Mouse (Mus musculus) spleen, postnatal 14 days (tissue): ENCODE measurements around the gene Tmigd3.
"Not testable (repeated sequence)": the region's sequence is repeated elsewhere in the genome, so short reads cannot be mapped to it uniquely, and the experiment has no call there.

Experiments
- DNase-seq, 2 experiments: peaks; one replicate each; pipeline ENCODE4 v3.0.0; 2021 to 2022; ENCODE audit warnings: low spot score in 2 of 2

Gene Tmigd3

DNA sequence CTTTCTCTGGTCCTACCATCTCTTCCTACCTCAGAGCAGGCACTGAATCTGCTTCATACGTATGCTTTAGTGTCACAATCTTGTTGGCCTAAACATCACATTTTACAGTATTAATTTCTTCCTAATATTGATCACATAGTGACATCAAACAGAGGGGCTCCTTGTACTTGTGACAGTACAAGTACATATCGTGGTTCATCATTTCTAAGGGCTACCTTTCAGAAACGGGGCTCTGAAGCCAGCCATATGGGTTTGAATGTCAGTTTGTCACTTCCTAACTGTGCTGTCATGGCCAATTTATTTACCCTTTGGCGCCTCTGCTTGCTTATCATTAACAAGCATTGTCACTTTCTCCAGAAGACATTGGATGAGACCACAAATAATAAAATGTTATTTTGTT, 30.8 kb downstream of the Tmigd3 start:
- no peak for DNase-seq

GRCm38 (mm10) chr3:105904213-105904612, 33.5 kb downstream of the Tmigd3 start:
- no peak for DNase-seq

- DNase-seq = no peak
These were observed 34.0 kb downstream of the Tmigd3 start for GRCm38 (mm10) chr3:105904721-105905120.

DNA sequence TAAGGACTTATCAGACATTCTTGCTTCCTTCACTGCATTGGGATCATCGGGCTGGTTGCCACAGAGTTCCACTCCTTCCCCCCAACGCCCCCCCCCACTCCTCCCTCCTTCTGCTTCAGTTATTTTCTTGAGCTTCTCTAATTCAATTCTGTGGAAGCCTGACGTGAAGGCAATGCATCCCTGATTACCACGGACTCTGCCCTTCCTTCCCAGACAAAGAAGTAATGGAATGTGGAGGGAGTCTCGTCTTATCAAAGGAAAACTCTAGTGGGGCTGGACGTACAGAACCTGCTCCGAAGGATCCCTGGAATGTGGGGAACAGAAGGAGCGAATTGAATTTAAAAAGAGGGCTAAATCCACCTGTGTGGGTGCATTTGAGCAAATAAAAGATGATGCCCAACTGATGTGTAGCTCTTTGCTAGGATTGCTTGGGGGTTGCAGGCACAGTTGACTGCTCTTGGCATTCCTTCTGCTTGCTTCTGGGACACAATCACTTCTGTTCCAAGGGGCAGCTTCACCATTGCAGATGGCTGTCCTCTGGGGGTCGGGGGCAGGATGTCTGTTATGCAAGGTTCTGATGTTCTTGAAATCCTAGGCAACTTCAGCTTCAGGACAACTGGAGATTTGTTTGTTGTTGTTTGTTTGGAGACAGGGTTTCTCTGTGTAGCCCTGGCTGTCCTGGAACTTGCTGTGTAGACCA, 37.4 kb downstream of the Tmigd3 start:
- no peak for DNase-seq

DNA sequence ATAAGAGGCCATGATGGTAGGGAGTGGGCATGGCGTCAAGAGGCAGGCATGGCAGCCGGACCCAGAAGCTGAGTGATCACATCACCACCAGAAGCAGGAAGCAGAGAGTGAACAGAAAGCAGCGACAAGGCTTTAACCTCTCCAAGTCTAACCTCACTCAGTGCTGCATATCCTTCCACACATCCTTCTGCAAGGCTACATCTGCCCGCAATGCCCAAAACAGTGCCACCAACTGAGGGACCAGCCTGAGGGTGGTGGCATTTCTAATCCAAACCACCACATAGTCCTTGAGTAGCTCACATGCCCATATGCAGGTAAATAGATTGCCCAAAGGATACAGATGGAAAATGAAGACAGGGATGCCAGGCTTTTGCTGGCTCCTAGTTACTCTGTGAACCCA, 38.3 kb downstream of the Tmigd3 start:
- no peak for DNase-seq

GRCm38 (mm10) chr3:105910519-105911190, 40.0 kb downstream of the Tmigd3 start:
- no peak for DNase-seq

DNA sequence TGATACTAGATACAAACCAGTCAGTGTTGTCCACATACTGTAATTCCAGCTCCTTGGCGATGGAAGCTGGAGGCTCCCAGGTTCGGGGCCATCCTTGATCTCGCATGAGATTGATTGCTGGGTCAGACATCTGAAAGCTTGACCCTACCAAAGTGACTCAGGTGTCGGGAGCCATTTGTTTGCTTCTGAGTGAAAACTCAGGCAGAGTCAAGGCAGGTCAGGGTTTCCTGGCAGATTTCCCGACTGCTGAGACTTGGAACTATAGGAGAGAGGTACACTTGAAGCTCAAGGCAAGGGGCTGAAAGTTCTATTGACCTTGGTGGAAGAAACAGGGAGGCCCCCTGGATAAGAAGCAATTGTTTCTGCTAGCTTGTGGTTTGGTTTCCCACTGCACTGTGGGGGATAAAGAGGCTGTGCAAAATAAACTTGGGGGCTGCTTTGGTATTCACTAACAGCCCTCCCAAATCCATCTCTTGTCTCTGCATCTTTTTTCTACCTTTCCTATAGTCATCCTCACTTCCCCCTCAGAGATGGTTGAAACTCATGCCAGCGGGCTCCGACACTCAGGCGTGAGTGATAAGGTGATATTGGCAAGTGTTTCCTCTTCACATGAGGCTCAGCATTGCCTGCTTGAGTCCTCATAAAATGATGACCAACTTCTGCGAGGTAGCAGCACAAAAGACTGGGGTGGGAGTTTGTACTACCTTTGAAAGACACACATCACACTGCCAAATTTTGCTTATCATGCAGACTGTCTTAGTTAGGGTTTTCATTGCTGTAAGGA, 41.6 kb downstream of the Tmigd3 start:
- DNase-seq = no peak

DNA sequence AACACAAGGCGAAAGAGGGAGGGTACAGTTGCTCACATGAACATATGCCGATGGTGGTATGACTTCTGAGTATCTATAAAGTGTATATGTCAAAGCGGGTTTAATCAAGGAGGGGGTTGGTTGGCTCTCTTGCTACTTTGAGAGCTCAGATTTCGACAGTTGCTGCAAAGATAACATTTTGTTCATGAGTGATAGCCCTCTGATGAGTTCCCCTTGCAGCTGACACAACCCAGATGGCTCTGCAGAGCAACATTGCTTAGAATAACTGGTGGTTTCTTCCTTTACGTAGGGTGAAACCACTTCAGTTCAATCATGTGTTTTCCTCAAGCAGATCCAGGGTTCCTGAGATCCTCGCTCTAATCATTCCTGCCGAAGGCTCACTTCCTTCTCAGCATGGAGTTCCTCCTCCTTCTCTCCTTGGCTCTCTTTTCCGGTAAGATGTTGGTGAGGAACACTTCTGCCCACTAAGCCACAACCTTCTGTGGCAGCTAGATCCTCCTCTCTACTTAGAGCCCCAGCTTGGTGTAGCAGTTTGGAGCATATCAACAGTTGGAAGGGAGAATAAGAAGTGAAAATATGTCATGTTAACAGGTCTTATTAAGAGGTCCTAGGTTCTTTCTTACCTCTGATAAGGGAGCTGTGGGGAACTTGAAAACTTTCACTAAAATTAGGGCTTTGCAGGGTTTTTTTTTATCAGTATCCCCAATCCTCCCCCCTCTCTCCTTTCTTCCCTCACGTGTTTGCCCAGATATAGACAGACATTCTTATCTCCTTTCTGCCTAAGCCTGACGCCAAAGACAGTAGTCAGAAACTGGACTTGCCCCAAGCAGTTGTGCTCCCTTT, 43.4 kb downstream of the Tmigd3 start:
- DNase-seq = no peak

- DNase-seq = no peak
These were observed 44.6 kb downstream of the Tmigd3 start for GRCm38 (mm10) chr3:105915281-105915680.

DNA sequence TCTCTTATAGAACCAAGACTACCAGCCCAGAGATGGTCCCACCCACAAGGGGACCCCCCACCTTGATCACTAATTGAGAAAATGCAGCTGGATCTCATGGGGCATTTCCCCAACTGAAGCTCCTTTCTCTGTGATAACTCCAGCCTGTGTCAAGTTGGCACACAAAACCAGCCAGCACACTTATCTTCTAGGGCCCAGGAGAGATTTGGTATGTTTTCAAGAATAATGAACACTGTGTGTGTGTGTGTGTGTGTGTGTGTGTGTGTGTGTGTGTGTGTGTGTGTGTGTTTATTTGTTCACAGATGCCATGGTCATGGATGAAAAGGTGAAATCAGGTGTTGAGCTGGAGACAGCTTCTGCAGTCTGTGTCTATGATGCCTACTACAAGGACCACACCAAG, 45.8 kb downstream of the Tmigd3 start:
- DNase-seq = not testable (repeated sequence)

- DNase-seq = no peak
These were observed 47.1 kb downstream of the Tmigd3 start for GRCm38 (mm10) chr3:105917656-105918354.

DNA sequence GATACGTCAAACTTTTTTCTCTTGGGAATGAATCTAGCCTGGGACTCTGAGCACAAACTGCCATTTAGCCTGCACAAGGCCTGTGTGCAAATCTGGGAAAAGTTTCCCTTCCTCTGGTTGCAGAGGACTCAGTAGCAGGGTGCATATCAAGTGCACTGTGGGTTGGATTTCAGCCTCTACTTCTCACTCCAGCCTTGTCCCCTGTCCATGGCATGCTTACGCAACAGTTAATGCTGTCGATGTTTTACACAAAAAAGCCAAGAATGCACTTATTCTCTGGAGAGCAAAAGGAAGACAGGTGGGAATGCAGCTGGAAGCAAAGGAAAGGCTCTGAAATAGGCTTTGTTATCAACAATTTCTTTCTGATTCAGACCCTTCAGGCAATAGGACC, 47.6 kb downstream of the Tmigd3 start:
- DNase-seq = no peak

GRCm38 (mm10) chr3:105920743-105921142, 50.0 kb downstream of the Tmigd3 start:
- DNase-seq = not testable (repeated sequence)

DNA sequence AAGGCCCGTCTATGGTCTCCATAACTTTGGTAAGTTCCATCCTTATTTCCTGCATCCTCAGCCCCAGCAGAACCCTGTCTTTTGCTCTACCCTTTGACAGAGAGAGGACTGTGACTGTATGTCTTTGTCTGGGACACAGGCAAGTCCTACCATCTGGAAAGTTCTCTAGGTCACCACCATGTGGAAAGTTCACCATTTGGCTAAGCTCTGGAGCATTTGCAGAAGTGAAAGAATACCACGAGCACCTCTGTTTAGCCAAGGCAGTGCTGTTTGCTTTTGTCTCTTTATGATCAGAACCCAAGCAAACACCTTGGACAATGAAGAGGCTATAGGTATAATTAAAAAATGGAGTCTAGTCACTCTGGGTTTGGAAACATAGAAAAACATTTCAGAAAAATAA, 51.3 kb downstream of the Tmigd3 start:
- DNase-seq = no peak

DNA sequence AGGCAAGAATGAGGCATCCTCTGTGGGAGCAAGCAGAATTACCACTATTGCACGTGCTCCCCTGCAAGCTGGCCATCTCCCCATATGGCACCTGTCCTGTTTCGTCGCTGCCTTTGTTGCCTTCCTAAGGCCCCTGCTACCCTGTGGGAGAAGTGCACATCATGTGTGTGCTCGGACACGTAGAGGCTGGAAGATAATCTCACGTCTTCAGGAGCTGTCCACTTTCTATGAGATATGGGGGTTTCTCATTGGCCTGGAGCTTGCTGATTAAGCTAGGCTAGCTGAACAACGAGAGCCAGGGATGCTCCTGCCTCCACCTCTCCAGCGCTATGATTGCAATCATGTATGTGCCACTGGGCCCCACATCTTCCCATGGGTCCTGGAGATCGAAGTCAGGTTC, 53.9 kb downstream of the Tmigd3 start:
- DNase-seq = no peak

DNA sequence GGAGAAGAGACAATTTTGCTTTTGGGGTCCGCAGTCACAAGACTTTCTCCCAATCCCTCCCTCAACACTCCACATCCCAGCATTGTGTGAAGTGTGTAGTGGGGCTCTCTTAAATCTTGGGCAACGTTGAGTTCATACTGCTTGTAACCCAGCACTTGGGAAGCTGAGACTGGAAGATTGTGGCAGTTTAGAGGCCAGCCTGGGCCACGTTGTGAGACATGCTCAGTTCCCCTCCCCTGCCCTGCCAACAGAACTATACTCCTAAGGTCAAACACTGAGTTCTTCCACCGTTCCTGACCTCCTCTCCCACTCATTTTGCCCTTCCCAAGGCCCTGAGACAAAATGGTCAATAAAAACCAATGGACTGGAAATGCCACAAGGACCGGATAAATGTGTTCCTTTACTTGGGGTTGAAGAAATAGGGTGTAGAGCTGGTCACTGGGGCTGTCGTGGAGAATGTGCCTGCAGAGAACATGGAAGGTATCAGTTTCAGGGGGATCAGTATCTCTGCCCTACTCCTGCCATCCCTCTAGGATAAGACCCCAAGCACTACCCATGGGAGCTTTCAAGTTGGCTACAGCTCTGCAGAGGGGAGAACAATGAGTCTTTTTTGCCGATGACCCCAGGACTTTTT, 57.0 kb downstream of the Tmigd3 start:
- DNase-seq = no peak

GRCm38 (mm10) chr3:105928195-105928569, 57.5 kb downstream of the Tmigd3 start:
- no peak for DNase-seq

- no peak for DNase-seq
These were observed 58.1 kb downstream of the Tmigd3 start for GRCm38 (mm10) chr3:105928781-105929180.

DNA sequence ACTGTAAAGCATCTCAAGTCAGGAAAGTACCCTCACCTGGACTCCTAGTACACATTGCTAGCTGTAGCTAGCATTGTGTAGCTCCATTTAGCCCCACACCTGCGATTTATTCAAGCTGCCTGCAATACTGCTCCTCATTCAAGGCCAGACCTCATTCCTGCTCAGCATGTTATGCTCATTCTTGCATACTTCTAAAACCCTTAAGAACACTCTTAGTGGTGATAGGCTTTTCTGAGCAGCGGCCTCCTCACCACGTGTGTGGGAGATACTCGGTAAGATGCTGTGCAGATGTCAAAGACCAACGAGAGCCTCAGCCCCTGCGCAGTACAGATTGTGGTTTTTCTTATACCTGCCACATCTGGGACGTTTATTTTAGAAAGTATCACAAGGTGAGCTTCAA, 59.1 kb downstream of the Tmigd3 start:
- DNase-seq = no peak

- DNase-seq = no peak
These were observed 60.4 kb downstream of the Tmigd3 start for GRCm38 (mm10) chr3:105931095-105931494.
